Mouse (Mus musculus): Measurements from ENCODE around the gene Galnt9.

Galnt9 gene

GRCm38 (mm10) chr5:110587467-110587866 lies 43.3 kb downstream of the Galnt9 start:
- DNase-seq (ENCODE audit: low spot score): no peak

GRCm38 (mm10) chr5:110589833-110590232 lies 45.7 kb downstream of the Galnt9 start:
- DNase-seq (ENCODE audit: low spot score): no peak

GRCm38 (mm10) chr5:110594465-110594864 lies 50.3 kb downstream of the Galnt9 start:
- DNase-seq (ENCODE audit: low spot score): no peak

GRCm38 (mm10) chr5:110595341-110595740 lies 51.2 kb downstream of the Galnt9 start:
- DNase-seq (ENCODE audit: low spot score): no peak

GRCm38 (mm10) chr5:110596086-110596780 lies 52.1 kb downstream of the Galnt9 start:
- DNase-seq (ENCODE audit: low spot score): no peak

GRCm38 (mm10) chr5:110597502-110597901 lies 53.3 kb downstream of the Galnt9 start:
- DNase-seq (ENCODE audit: low spot score): no peak

GRCm38 (mm10) chr5:110598298-110599095 lies 54.3 kb downstream of the Galnt9 start:
- no peak for DNase-seq (ENCODE audit: low spot score)

GRCm38 (mm10) chr5:110603016-110603685 lies 59.0 kb downstream of the Galnt9 start:
- DNase-seq (ENCODE audit: low spot score): no peak

- DNase-seq (ENCODE audit: low spot score): no peak
Observed at GRCm38 (mm10) chr5:110604311-110604710, 60.2 kb downstream of the Galnt9 start.

- DNase-seq (ENCODE audit: low spot score): no peak
Observed at GRCm38 (mm10) chr5:110605531-110606221, 61.5 kb downstream of the Galnt9 start.

GRCm38 (mm10) chr5:110607767-110608166 lies 63.6 kb downstream of the Galnt9 start:
- no peak for DNase-seq (ENCODE audit: low spot score)

- no peak for DNase-seq (ENCODE audit: low spot score)
Observed at GRCm38 (mm10) chr5:110608336-110608735, 64.2 kb downstream of the Galnt9 start.

- no peak for DNase-seq (ENCODE audit: low spot score)
Observed at GRCm38 (mm10) chr5:110608941-110609340, 64.8 kb downstream of the Galnt9 start.

- no peak for DNase-seq (ENCODE audit: low spot score)
Observed at GRCm38 (mm10) chr5:110609425-110609824, 65.3 kb downstream of the Galnt9 start.

- DNase-seq (ENCODE audit: low spot score): no peak
Observed at GRCm38 (mm10) chr5:110609868-110610267, 65.7 kb downstream of the Galnt9 start.

GRCm38 (mm10) chr5:110610484-110610883 lies 66.3 kb downstream of the Galnt9 start:
- DNase-seq (ENCODE audit: low spot score): no peak

- peak; percentile 52 for DNase-seq (ENCODE audit: low spot score)
Observed at GRCm38 (mm10) chr5:110611435-110612158, 67.4 kb downstream of the Galnt9 start.

- DNase-seq (ENCODE audit: low spot score): no peak
Observed at GRCm38 (mm10) chr5:110619226-110619625, 75.1 kb downstream of the Galnt9 start.

- DNase-seq (ENCODE audit: low spot score): no peak
Observed at GRCm38 (mm10) chr5:110624319-110624718, 80.2 kb downstream of the Galnt9 start.

- no peak for DNase-seq (ENCODE audit: low spot score)
Observed at GRCm38 (mm10) chr5:110627351-110627750, 83.2 kb downstream of the Galnt9 start.

GRCm38 (mm10) chr5:110628156-110628555 lies 84.0 kb downstream of the Galnt9 start:
- DNase-seq (ENCODE audit: low spot score): no peak

Data from layer of hippocampus, adult 9-10 months (tissue).